Mouse (Mus musculus) testis, adult 2 months (tissue): ENCODE data around the gene Poc5. TPM values are rescaled to one million over a fixed set of nuclear protein-coding genes. Genes with fewer than 3 reads are reported as not detected.
A peak's percentile ranks its signal among the peaks of the same experiment; 100 is the strongest.

Experiments used
- H3K27ac ChIP-seq: fragments of 200-500 bp; 2 replicates; pipeline ENCODE4 v1.5.1; 2012; ENCODE audit warnings: low read depth, low read length; ENCODE audit not compliant: control insufficient read depth, insufficient read depth
- H3K27me3 ChIP-seq: fragments of 200-500 bp; 2 replicates; pipeline ENCODE4 v1.6.1; 2012; ENCODE audit warnings: mild to moderate bottlenecking, low read length, moderate library complexity; ENCODE audit not compliant: control insufficient read depth, insufficient read depth
- H3K36me3 ChIP-seq: fragments of 200-500 bp; 2 replicates; pipeline ENCODE4 v1.6.1; 2012; ENCODE audit warnings: mild to moderate bottlenecking, low read length; ENCODE audit not compliant: control insufficient read depth, insufficient read depth
- H3K4me1 ChIP-seq: fragments of 200-500 bp; 2 replicates; pipeline ENCODE4 v1.6.1; 2012; ENCODE audit warnings: low read length; ENCODE audit not compliant: control insufficient read depth, insufficient read depth
- H3K4me3 ChIP-seq: fragments of 200-500 bp; 2 replicates; pipeline ENCODE4 v1.5.1; 2012; ENCODE audit warnings: low read depth, mild to moderate bottlenecking, low read length, moderate library complexity, mixed read lengths; ENCODE audit not compliant: control insufficient read depth
- CTCF ChIP-seq: fragments of 200-500 bp; IDR thresholded peaks from 2 replicates; pipeline ENCODE4 v1.5.1; 2012; ENCODE audit warnings: low read depth, mild to moderate bottlenecking, inconsistent platforms, low read length, moderate library complexity; ENCODE audit not compliant: control insufficient read depth, insufficient read depth, insufficient replicate concordance
- POLR2A ChIP-seq: fragments of 200-500 bp; IDR thresholded peaks from 2 replicates; pipeline ENCODE4 v1.6.1; 2012; ENCODE audit warnings: low read depth, mild to moderate bottlenecking, inconsistent platforms, low read length, moderate library complexity; ENCODE audit not compliant: control insufficient read depth
- polyA plus RNA-seq: library from polyadenylated mRNA; depleted of rRNA; stranded (reverse); fragments of >200 nt; gene quantifications from 2 replicates; pipeline ENCODE4 v1.2.3, GENCODE M21; 2012; rRNA removed

Gene Poc5
- 16.2 and 16.6 TPM in 2 replicates for polyA plus RNA-seq

DNA sequence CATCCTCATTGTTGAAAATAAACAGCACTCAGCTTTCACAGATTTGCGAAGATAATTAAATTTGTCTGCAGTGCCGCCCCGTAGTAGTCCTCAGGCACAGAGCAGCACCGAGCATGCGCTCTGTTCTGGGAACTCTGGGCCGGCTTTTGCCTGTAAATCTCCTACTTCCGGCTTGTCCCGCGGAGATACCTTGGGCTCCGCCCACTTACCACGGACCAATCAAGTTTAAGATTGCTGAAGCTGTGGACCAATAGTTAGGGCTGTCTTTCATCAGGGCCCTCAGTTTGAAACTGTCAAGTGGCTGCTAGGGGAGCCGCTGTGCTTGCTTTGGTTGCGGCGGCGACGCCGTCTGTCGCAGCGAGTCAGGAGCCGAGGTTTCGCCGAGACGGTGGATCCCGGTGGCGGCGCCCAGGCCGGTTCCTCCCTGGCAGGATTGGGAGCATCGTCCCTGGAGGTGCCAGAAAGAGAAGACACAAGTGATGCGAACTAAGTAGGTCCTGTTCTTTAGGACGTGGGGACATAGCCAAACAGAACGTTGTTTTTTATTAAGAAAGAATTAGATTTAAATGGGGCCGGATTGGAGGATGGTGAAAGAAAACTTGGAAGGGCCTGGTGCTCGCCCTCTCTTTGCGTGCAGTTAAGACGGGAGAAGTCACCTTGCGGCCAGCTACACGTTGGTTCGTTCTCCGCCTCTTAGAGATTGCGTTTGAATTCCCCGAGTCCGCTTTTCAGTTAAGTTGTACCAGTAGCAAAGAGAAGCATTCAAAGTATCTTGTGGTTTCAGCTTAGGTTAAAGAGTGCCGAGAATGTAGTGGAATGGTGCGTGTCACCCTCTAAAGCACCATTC, at the start of gene Poc5:
Gene Poc5 (plus strand): TSS at position 253 of the 847 bp plus-strand sequence.
- H3K27me3 ChIP-seq, result no peaks in the 10 kb centered on the region
- peak; percentile 88 for TF ChIP-seq POLR2A
- no peak for TF ChIP-seq CTCF
- H3K36me3 ChIP-seq, result peaks cover 2% of the 10 kb centered on the region
- H3K27ac ChIP-seq, result peak within 1 kb of the TSS; percentile 89
- peak within 1 kb of the TSS; percentile 97 for H3K4me3 ChIP-seq
- peaks cover 3% of the 10 kb centered on the region for H3K4me1 ChIP-seq

DNA sequence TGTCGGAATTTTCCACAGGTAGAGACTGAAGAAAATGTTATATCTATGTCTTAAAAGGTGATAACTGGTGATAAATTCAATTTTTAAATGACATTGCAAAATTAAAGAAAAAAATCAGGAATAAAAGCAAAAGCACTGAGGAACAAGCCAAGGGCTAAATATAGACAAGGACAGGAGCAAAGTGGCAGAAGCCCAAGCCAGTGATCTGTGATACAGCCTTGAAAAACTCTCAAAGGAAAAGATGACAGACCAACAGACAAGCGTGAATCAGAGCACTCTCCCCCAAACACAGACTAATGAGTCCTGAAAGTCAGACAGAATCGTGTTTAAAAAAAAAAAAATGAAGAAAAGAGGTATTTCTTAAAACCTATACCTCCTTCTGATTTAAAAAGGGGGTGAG, 46.6 kb upstream of the Poc5 start:
- H3K36me3 ChIP-seq, result no peaks in the 10 kb centered on the region
- no peak overlapping the region for H3K27ac ChIP-seq
- TF ChIP-seq CTCF, result no peak
- TF ChIP-seq POLR2A, result no peak
- H3K27me3 ChIP-seq, result no peaks in the 10 kb centered on the region
- H3K4me3 ChIP-seq, result no peak overlapping the region
- no peaks in the 10 kb centered on the region for H3K4me1 ChIP-seq

DNA sequence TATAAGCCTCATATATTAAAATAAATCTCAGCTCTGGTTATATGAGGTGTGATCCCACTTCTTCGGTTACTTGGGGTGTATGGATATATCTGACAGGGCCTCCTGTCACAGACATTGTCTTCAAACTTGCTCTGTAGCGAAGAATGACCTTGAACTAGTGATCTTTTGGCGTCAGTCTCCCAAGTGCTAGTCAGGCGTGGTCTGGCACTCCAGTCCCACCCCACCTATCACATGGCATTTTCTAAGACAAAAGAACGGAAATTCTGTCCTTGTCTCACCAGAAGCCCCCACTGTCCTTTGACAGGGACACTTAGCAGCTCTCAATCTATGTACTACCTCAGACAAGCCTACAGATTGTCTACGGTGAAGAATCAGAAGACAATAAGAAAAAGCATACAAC, 43.3 kb upstream of the Poc5 start:
- H3K27ac ChIP-seq, result no peak overlapping the region
- no peaks in the 10 kb centered on the region for H3K4me1 ChIP-seq
- H3K36me3 ChIP-seq, result no peaks in the 10 kb centered on the region
- no peaks in the 10 kb centered on the region for H3K27me3 ChIP-seq
- no peak for TF ChIP-seq POLR2A
- TF ChIP-seq CTCF, result no peak
- H3K4me3 ChIP-seq, result no peak overlapping the region

DNA sequence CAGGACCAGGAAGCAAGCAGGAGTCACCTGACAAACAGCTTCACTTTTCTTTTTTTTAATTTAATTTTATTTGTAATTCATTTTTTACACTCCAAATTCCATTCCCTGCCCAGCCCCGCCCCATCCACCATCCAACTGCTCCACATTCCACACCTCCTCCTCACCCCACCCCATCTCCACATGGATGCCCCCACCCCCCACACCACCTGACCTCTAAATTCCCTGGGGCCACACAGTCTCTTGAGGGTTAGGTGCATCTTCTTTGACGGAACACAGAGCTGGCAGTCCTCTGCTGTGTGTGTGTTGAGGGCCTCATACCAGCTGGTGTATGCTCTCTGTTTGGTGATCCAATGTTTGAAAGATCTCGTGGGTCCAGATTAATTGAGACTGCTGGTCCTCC, 41.5 kb upstream of the Poc5 start:
- TF ChIP-seq CTCF, result no peak
- TF ChIP-seq POLR2A, result no peak
- Histone ChIP-seq H3K36me3 (no peaks in the 10 kb centered on the region), H3K4me1 (no peaks in the 10 kb centered on the region), H3K27ac (no peak overlapping the region), H3K27me3 (no peaks in the 10 kb centered on the region), H3K4me3 (no peak overlapping the region)

DNA sequence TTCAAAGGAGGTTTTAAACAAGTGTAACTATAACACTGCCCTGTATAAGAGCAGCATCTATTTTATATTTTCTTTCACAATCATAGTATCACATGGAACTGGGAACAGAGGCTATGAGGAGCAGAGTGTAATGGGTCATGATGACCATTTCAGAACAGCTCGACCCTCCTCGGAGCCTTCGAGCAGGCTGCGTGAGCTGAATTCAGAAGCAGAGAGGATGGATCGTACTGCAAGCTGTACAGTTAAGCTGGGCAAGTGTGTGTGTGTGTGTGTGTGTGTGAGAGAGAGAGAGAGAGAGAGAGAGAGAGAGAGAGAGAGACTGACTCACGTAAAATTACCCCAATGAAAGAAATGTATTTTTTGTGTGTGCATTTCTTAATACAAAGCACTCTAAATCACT, 37.9 kb upstream of the Poc5 start:
- Histone ChIP-seq H3K36me3 (no peaks in the 10 kb centered on the region), H3K27ac (no peak overlapping the region), H3K4me1 (no peaks in the 10 kb centered on the region), H3K4me3 (no peak overlapping the region), H3K27me3 (no peaks in the 10 kb centered on the region)
- TF ChIP-seq POLR2A (no peak), CTCF (no peak)

DNA sequence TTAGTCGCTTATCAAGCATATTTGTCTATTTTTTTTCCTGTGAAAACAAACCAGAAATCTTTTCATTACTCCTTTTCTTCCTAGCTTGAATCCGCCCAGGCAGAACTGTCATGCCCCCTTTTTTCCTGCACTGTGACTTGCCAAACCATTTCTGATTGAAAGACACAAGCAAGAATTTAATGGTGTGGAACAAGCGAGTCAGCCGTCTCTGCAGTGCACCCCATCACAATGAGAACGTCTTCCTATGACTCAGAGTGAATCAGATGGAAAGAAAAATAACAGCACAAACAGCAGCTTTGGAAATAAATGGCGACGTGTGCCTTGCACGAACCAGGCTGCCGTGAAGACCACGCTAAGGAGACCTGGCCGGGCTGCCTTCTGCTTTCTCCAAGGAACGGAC, 36.8 kb upstream of the Poc5 start:
- Histone ChIP-seq H3K4me1 (no peaks in the 10 kb centered on the region), H3K27me3 (no peaks in the 10 kb centered on the region), H3K36me3 (no peaks in the 10 kb centered on the region), H3K27ac (no peak overlapping the region), H3K4me3 (no peak overlapping the region)
- TF ChIP-seq CTCF (no peak), POLR2A (no peak)

DNA sequence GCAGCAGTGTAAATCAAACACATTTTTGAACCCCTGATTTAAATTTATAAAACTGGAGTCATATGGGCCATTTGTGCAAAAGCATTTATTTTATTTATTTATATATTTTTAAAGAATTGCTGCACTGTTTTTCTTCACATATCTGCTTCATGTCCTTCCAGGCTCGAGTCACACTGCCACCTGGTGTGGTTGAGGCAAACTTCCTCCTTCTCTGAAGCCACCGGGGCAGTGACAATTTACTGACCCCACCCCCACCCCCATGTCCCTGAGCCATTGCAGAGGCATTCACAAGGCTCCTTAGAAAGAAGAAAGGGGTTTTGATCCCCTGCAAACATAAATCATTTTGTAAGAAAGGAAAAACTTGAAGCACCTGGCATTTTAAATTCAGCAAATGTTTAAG, 12.6 kb upstream of the Poc5 start:
- no peak overlapping the region for H3K4me3 ChIP-seq
- TF ChIP-seq POLR2A, result no peak
- no peak for TF ChIP-seq CTCF
- H3K36me3 ChIP-seq, result no peaks in the 10 kb centered on the region

DNA sequence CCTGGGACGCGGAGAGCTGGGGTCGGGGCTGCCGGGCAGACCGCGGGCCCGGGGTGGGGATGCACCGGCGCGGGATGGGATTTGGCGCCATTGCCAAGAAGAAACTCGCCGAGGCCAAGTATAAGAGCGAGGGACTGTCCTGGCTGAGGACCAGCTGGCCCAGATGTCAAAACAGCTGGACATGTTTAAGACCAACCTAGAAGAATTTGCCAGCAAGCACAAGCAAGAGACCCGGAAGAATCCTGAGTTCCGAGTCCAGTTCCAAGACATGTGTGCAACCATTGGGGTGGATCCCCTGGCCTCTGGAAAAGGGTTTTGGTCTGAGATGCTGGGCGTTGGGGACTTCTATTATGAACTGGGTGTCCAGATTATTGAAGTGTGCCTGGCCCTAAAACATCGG, 11.2 kb upstream of the Poc5 start:
- Histone ChIP-seq H3K4me3 (no peak overlapping the region), H3K27me3 (no peaks in the 10 kb centered on the region), H3K36me3 (no peaks in the 10 kb centered on the region), H3K4me1 (peaks cover 3% of the 10 kb centered on the region; the same call in 1 of the 2 replicates), H3K27ac (no peak overlapping the region)
- TF ChIP-seq POLR2A (no peak), CTCF (no peak)

More for the DNA sequence above, 12.6 kb upstream of the Poc5 start:
- H3K4me1 ChIP-seq, result peaks cover 3% of the 10 kb centered on the region; the same call in 1 of the 2 replicates
- no peaks in the 10 kb centered on the region for H3K27me3 ChIP-seq
- H3K27ac ChIP-seq, result no peak overlapping the region
